15 mouse cellular contexts compared by ENCODE assay signal in the genomic region with DNA sequence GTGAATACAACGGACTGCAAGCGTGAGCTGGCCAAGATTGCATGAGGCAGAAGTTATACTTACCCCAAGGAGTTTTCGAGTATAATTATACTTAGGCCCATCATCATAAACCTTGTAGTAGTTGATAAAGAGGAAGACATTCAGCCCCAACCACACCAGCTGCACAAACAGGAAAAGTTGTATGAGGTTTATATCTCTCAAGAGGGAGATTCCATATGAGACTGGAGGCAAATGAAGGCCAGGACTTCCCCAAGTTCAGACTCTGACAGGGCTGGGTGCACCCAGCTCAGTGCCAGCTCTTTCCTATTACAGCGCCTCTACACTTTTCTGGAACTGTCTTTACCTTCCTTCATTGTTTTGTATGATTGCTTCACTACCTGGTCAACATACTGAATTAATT.
"Had no signal": no experiment of that assay in that cellular context is flagged by ENCODE, and none has a peak within 500 bp of the region (broad histone marks: within the 10 kb centered on the region; RNA-seq: fewer than 3 reads in every experiment).

No protein-coding gene starts in this region.

- ATAC-seq: intestine, embryonic 15.5 days; lung, postnatal 0 days had no signal

- DNase-seq: kidney, adult 18-20 months; kidney, postnatal 14 days; liver; lung, adult 2 months; lung, postnatal 4 days; right cerebral cortex, adult 18-20 months; right cerebral cortex, postnatal 25 days; thymus, adult 18-20 months; thymus, postnatal 14 days had no signal

- H3K4me1 ChIP-seq: intestine, embryonic 15.5 days; limb, embryonic 12.5 days; midbrain, embryonic 12.5 days; neural tube, embryonic 12.5 days had no signal

- H3K4me2 ChIP-seq: intestine, embryonic 15.5 days; limb, embryonic 12.5 days; midbrain, embryonic 12.5 days; neural tube, embryonic 12.5 days had no signal

- H3K4me3 ChIP-seq: intestine, embryonic 15.5 days; limb, embryonic 12.5 days; midbrain, embryonic 12.5 days; neural tube, embryonic 12.5 days had no signal

- H3K27me3 ChIP-seq: intestine, embryonic 15.5 days; limb, embryonic 12.5 days; neural tube, embryonic 12.5 days had no signal

- H3K9ac ChIP-seq: intestine, embryonic 15.5 days; limb, embryonic 12.5 days; liver, embryonic 14.5 days; midbrain, embryonic 12.5 days; neural tube, embryonic 12.5 days had no signal

- H3K9me3 ChIP-seq: intestine, embryonic 15.5 days; limb, embryonic 12.5 days; midbrain, embryonic 12.5 days; neural tube, embryonic 12.5 days had no signal

- H3K27ac ChIP-seq: intestine, embryonic 15.5 days; limb, embryonic 12.5 days; liver, embryonic 14.5 days; midbrain, embryonic 12.5 days; neural tube, embryonic 12.5 days had no signal

- H3K36me3 ChIP-seq: intestine, embryonic 15.5 days; limb, embryonic 12.5 days; midbrain, embryonic 12.5 days; neural tube, embryonic 12.5 days had no signal
